22 mouse cellular contexts compared by ENCODE assay signal in the genomic region with DNA sequence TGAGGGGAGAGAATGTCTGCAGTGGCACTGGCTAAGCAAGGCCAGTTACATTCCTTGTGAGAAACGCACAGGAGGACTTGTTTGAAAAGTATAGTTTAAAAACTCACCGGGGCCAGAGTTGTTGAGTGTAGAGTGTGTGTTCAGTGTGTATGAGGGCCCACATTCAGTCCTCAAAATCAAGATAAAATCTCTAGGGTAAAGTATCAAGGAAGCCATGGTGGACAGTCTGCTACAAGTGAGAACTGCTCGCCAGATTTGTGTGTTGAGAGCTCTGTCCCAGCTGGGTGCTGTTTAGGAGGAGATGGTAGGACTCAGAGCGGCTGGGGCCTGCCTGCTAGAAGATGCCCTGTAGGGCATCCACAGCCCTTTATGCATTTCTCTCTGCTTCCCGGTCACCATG. TPM values are rescaled to one million over a fixed set of nuclear protein-coding genes. Genes with fewer than 3 reads are reported as not detected.
DNase-seq lines count a peak whose midpoint lies in the region; ATAC-seq and TF ChIP-seq lines count a peak whose summit lies in the region.
"Had no signal": no experiment of that assay in that cellular context is flagged by ENCODE, and none has a peak within 500 bp of the region (broad histone marks: within the 10 kb centered on the region; RNA-seq: fewer than 3 reads in every experiment).

No protein-coding gene starts in this region.

- H3K4me1 ChIP-seq in lung, embryonic 14.5 days (ENCODE audit: insufficient read depth): no peaks in the 10 kb centered on the region
- peaks cover 3% of the 10 kb centered on the region for H3K4me1 ChIP-seq in lung, embryonic 16.5 days (replicated peaks; ENCODE audit: control insufficient read depth, insufficient read depth, low read length)
- no peaks in the 10 kb centered on the region for H3K4me1 ChIP-seq in lung, postnatal 0 days (ENCODE audit: insufficient read depth, low read depth, low read length)

- no peak overlapping the region for H3K4me3 ChIP-seq in lung, embryonic 14.5 days (ENCODE audit: low read depth, low read length)
- no peak overlapping the region for H3K4me3 ChIP-seq in lung, embryonic 16.5 days (ENCODE audit: low read length)
- no peak overlapping the region for H3K4me3 ChIP-seq in lung, postnatal 0 days (ENCODE audit: low read depth, low read length)

- peak; percentile 55 for DNase-seq in heart, adult 11 months
- no peak for DNase-seq in heart, adult 18-20 months
- DNase-seq in lung, embryonic 14.5 days: no peak
- DNase-seq in lung, postnatal 14 days: no peak
- no peak for DNase-seq in lung, postnatal 10 days
- peak; percentile 21 for DNase-seq in lung, postnatal 0 days (ENCODE audit: low spot score)
- DNase-seq in lung, adult 18-20 months: no peak
- DNase-seq: adrenal gland, adult 2 months; adrenal gland, adult 8-10 months; adrenal gland, postnatal 10 days; adrenal gland, postnatal 14 days; adrenal gland, postnatal 25 days; adrenal gland, postnatal 36 days; B cell, adult 2 months; cerebellum, adult 11 months; cerebellum, adult 11-12 months had no signal

- 0 out of 2 replicates have a peak, but pooled peaks cover 6% of the 10 kb centered on the region for H3K36me3 ChIP-seq in lung, embryonic 14.5 days (ENCODE audit: insufficient read depth)
- 0 out of 2 replicates have a peak, but pooled peaks cover 4% of the 10 kb centered on the region for H3K36me3 ChIP-seq in lung, embryonic 16.5 days (ENCODE audit: control insufficient read depth, insufficient read depth, low read length)
- no peaks in the 10 kb centered on the region for H3K36me3 ChIP-seq in lung, postnatal 0 days (ENCODE audit: insufficient read depth, low read length)

- TF ChIP-seq EP300 in lung, postnatal 0 days (IDR thresholded peaks at IDR 0.05): no peak

- no peak for TF ChIP-seq CTCF in lung, embryonic 14.5 days (IDR thresholded peaks at IDR 0.05; ENCODE audit: low read depth)
- no peak for TF ChIP-seq CTCF in lung, postnatal 0 days (IDR thresholded peaks at IDR 0.05)

- no peaks in the 10 kb centered on the region for H3K9me3 ChIP-seq in lung, embryonic 14.5 days (ENCODE audit: low read depth, low read length)
- H3K9me3 ChIP-seq in lung, embryonic 16.5 days (ENCODE audit: control insufficient read depth, low read length): no peaks in the 10 kb centered on the region
- H3K9me3 ChIP-seq in lung, postnatal 0 days (ENCODE audit: low read length): no peaks in the 10 kb centered on the region
- H3K9me3 ChIP-seq: G1E had no signal

- H3K4me2 ChIP-seq in lung, embryonic 14.5 days: no peak overlapping the region
- no peak overlapping the region for H3K4me2 ChIP-seq in lung, embryonic 16.5 days (ENCODE audit: low read depth, low read length)
- no peak overlapping the region for H3K4me2 ChIP-seq in lung, postnatal 0 days (replicated peaks; ENCODE audit: low read depth, low read length)

- ATAC-seq in lung, embryonic 14.5 days (ENCODE audit: insufficient read depth): peak; percentile 21; the same call in 1 of the 2 replicates
- ATAC-seq in lung, embryonic 16.5 days (ENCODE audit: low read depth): peak; percentile 51; the same call in 1 of the 2 replicates
- peak; percentile 74 for ATAC-seq in lung, postnatal 0 days
- ATAC-seq: activated CD4-positive, CD25-positive, alpha-beta regulatory T cell, adult 4 months; CD4-positive, CD25-positive, alpha-beta regulatory T cell, adult 4 months; Patski had no signal

- no peak overlapping the region for H3K27ac ChIP-seq in lung, embryonic 14.5 days (ENCODE audit: low read depth)
- H3K27ac ChIP-seq in lung, embryonic 16.5 days (ENCODE audit: low read length): peak overlapping the region; percentile 33; the same call in 1 of the 2 replicates
- H3K27ac ChIP-seq in lung, postnatal 0 days (ENCODE audit: low read length): no peak overlapping the region

- no peaks in the 10 kb centered on the region for H3K27me3 ChIP-seq in lung, embryonic 14.5 days (ENCODE audit: insufficient read depth, low read length)
- no peaks in the 10 kb centered on the region for H3K27me3 ChIP-seq in lung, embryonic 16.5 days (ENCODE audit: control insufficient read depth, insufficient read depth, low read depth, low read length)
- H3K27me3 ChIP-seq in lung, postnatal 0 days (replicated peaks; ENCODE audit: insufficient read depth, low read length): no peaks in the 10 kb centered on the region
- H3K27me3 ChIP-seq: CH12.LX, Patski had no signal

- H3K9ac ChIP-seq in lung, embryonic 14.5 days: no peak overlapping the region
- H3K9ac ChIP-seq in lung, embryonic 16.5 days (ENCODE audit: low read length): no peak overlapping the region
- no peak overlapping the region for H3K9ac ChIP-seq in lung, postnatal 0 days (replicated peaks; ENCODE audit: low read depth)

- WGBS in lung, embryonic 14.5 days: 70% methylated on average over 5 of the region's 5 CpGs
- WGBS in lung, embryonic 16.5 days: 62% methylated on average over 5 of the region's 5 CpGs
- WGBS in lung, postnatal 0 days: 59% methylated on average over 5 of the region's 5 CpGs

RNA-seq across cellular contexts. Expression of a gene that starts 27.8 kb away (rescaled TPM):
- total RNA-seq in heart, adult 18-20 months (2021): 100 to 1,000 TPM; 112 to 114 TPM
- polyA plus RNA-seq in lung, embryonic 14.5 days (2014; fragmentation: Nextera tagmentation; extraction: Ambion mirVana): 49.4 and 53.4 TPM in 2 replicates
- polyA plus RNA-seq in lung, embryonic 16.5 days (2015; fragmentation: Nextera tagmentation; extraction: Ambion mirVana): 46.5 and 46.6 TPM in 2 replicates
- 41.1 and 41.2 TPM in 2 replicates for polyA plus RNA-seq in lung, postnatal 0 days (2015; fragmentation: Nextera tagmentation; extraction: Ambion mirVana)

Comparison
In these comparisons a context has a peak if more than half of its experiments do, and no peak if none do; other contexts are left out.
1. DNase-seq: peak in heart, adult 11 months (single experiment) and lung, postnatal 0 days (single experiment); none in heart, adult 18-20 months (0 of 2), lung, embryonic 14.5 days (single experiment), lung, postnatal 14 days (single experiment), lung, postnatal 10 days (single experiment) and lung, adult 18-20 months (0 of 2).
2. ATAC-seq: peak in every context shown above with its lines; median percentile 74 in lung, postnatal 0 days; 51 in lung, embryonic 16.5 days; 21 in lung, embryonic 14.5 days.